Comparison of ENCODE assay signal across 34 mouse cellular contexts in the genomic region with DNA sequence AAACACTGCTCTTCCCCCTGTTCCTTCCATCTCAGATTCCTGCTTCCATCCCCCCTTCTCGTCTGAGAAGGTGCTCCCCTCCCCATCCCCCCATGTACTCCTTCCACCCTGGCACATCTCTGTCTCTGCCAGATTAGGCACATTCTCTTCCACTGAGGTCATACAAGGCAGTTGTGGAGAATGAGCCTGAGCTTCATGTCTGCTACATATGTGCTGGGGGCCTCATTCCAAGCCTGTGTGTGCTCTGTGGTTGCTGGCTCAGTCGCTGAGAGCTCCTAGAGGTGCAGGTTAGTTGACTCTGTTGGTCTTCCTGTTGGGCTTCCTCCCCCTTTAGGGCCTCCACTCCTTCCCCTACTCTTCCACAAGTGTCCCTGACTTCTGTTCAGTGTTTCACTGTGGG.
"Had no signal": no experiment of that assay in that cellular context is flagged by ENCODE, and none has a peak within 500 bp of the region (broad histone marks: within the 10 kb centered on the region; RNA-seq: fewer than 3 reads in every experiment).

No protein-coding gene starts in this region.

- H3K27me3 ChIP-seq: heart, embryonic 12.5 days; heart, embryonic 13.5 days; heart, embryonic 15.5 days; hindbrain, embryonic 12.5 days; hindbrain, embryonic 13.5 days; hindbrain, embryonic 15.5 days; intestine, embryonic 15.5 days; kidney, embryonic 15.5 days had no signal

- DNase-seq: heart, postnatal 10 days; heart, postnatal 4 days; kidney, adult 11 months; kidney, adult 18-20 months; kidney, adult 2 months; kidney, adult 8-10 months; kidney, adult 9 months; kidney, postnatal 10 days; kidney, postnatal 14 days; kidney, postnatal 25 days; kidney, postnatal 36 days; kidney, postnatal 4 days; layer of hippocampus, adult 9-11 months; layer of hippocampus, postnatal 36 days had no signal

- ATAC-seq: hindbrain, embryonic 16.5 days; hindbrain, postnatal 0 days; inflammation-experienced regulatory T-cells, adult 6 months; intestine, embryonic 15.5 days; intestine, embryonic 16.5 days; intestine, postnatal 0 days had no signal

- H3K9me3 ChIP-seq: heart, embryonic 10.5 days; heart, embryonic 12.5 days; heart, embryonic 13.5 days; heart, embryonic 15.5 days; hindbrain, embryonic 10.5 days; hindbrain, embryonic 12.5 days; hindbrain, embryonic 13.5 days; hindbrain, embryonic 15.5 days; intestine, embryonic 15.5 days; kidney, embryonic 15.5 days had no signal

- H3K9ac ChIP-seq: heart, embryonic 12.5 days; heart, embryonic 13.5 days; heart, embryonic 15.5 days; hindbrain, embryonic 12.5 days; hindbrain, embryonic 13.5 days; hindbrain, embryonic 14.5 days; hindbrain, embryonic 15.5 days; intestine, embryonic 15.5 days; kidney, embryonic 15.5 days had no signal

- H3K36me3 ChIP-seq: heart, embryonic 10.5 days; heart, embryonic 12.5 days; heart, embryonic 13.5 days; heart, embryonic 15.5 days; hindbrain, embryonic 10.5 days; hindbrain, embryonic 12.5 days; hindbrain, embryonic 13.5 days; hindbrain, embryonic 15.5 days; intestine, embryonic 15.5 days; kidney, embryonic 15.5 days had no signal

- H3K4me2 ChIP-seq: heart, embryonic 11.5 days; heart, embryonic 12.5 days; heart, embryonic 13.5 days; heart, embryonic 15.5 days; hindbrain, embryonic 12.5 days; hindbrain, embryonic 13.5 days; hindbrain, embryonic 14.5 days; hindbrain, embryonic 15.5 days; intestine, embryonic 15.5 days; kidney, embryonic 15.5 days had no signal

- H3K4me3 ChIP-seq: heart, embryonic 10.5 days; heart, embryonic 12.5 days; heart, embryonic 13.5 days; heart, embryonic 15.5 days; hindbrain, embryonic 10.5 days; hindbrain, embryonic 12.5 days; hindbrain, embryonic 13.5 days; hindbrain, embryonic 15.5 days; intestine, embryonic 15.5 days; kidney, embryonic 15.5 days; layer of hippocampus, adult 2 months; left cerebral cortex, adult 2 months had no signal

- H3K27ac ChIP-seq: heart, embryonic 10.5 days; heart, embryonic 13.5 days; heart, embryonic 15.5 days; hindbrain, embryonic 10.5 days; hindbrain, embryonic 12.5 days; hindbrain, embryonic 13.5 days; hindbrain, embryonic 14.5 days; hindbrain, embryonic 15.5 days; hindbrain, postnatal 0 days; intestine, embryonic 15.5 days; kidney, embryonic 15.5 days; kidney, postnatal 0 days; layer of hippocampus, adult 2 months; left cerebral cortex, adult 2 months had no signal

- H3K4me1 ChIP-seq: heart, embryonic 13.5 days; heart, embryonic 15.5 days; hindbrain, embryonic 10.5 days; hindbrain, embryonic 12.5 days; hindbrain, embryonic 13.5 days; hindbrain, embryonic 15.5 days; intestine, embryonic 15.5 days; kidney, embryonic 15.5 days had no signal
